Mouse (Mus musculus): ENCODE measurements around the gene Tmem9.

DNA sequence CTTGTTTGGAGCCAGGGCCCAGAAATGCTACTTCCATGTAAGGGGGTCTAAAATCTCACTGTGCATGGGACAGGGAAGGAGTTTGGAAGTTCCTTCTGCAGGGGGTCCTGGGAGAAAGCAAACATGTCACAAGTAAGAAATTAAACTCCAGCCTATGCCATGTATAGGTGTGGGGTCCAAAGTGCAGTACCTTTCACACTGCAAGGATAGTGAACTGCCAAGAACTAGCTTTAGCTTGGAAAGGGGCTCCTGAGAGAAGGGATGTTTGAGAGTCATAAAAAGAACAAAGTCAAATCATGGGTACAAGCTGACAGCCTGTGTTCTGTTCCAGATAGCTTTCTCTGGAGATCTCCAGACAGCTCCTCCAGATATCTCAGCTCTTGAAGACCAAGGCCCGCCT, 73.2 kb downstream of the Tmem9 start:
- no peak for TF ChIP-seq CTCF (IDR thresholded peaks at IDR 0.05)
- no peak for TF ChIP-seq POLR2A (IDR thresholded peaks at IDR 0.05; ENCODE audit: insufficient read depth, low read depth, low read length)

All from heart, adult 2 months (tissue).